Mouse (Mus musculus) 3T3-L1 (cell line): ENCODE measurements around the gene Gm20503.

ENCODE experiments used
- DNase-seq: peaks from one replicate; pipeline ENCODE4 v3.0.0-alpha.2; 2015; ENCODE audit warnings: low read depth, low spot score

Gene Gm20503

DNA sequence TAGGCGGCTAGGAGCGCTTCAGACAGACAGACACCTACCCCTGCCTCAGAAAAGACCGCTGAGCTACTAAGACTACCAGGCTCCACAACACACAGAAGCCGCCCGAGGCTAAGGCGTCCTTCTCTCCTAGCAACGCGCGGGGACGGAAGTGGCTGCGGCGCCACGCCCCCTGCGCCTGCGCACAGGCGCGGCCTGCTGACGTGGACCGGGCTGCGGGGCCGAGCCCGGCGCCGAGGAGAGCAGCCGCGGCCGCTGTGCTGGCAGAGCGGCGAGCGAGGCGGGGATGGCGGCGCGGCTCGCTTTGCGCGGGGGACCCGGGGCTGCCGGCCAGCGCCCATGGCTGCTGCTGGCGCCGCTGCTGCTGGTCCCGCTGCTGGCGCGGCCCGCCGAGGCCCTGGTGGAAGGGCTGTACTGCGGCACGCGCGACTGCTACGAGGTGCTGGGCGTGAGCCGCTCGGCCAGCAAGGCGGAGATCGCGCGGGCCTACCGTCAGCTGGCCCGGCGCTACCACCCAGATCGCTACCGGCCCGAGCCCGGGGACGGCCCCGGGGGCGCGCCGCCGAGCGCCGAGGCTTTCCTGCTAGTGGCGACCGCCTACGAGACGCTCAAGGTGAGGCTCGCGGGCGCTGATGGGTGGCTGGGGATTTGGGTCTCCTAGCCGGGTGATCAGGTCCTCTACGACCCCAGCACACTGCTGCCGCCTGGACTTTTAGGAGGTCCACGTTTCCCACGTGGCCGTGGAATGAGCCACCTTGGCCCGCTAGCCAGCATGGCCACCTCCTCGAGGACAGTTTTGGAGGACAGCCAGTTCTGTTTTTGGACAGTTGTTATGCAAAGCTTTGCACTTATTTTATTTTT is at the start of gene Gm20503:
Gene Gm20503 (plus strand): TSS at position 263 of the 858 bp plus-strand sequence.
- peak; percentile 84 for DNase-seq

DNA sequence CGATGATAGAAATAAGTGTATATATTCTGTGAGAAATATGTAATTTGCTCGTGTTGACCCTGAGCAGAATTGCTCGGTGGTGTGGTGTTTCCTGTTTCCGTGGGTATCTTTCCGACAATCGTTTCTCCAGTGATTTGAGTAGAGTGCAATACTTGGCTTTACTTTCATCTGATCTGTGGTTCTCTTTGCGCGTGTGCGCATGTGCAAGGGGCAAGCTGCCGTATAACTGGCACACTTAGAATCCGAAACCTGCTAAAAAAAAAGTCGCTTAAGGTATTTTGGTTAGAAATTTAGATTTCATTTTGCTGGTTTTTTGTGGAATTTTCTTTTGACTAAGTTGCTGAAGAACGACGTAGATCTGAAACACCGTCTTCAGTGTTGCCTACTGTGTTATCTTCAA is 41.3 kb upstream of the Gm20503 start:
- DNase-seq: no peak

GRCm38 (mm10) chr4:58963271-58963670 is 39.7 kb upstream of the Gm20503 start:
- DNase-seq: no peak

DNA sequence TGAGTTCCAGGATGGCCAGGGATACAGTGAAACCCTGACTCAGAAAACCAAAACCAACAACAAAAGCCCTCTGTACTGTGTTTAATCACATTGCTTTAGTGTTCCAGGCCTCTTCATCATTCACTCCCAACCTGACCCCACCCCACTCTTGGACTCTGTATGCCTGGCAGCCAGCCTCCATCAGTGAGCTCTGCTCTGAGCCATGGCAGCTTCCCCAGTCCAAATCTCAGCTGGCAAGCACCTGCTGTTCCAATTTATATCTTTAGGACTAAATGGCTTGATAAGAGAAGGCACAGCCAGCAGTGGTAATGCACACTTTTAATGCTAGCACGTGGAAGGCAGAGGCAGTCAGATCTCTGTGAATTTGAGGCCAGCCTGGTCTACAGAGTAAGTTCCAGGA is 37.9 kb upstream of the Gm20503 start:
- no peak for DNase-seq

DNA sequence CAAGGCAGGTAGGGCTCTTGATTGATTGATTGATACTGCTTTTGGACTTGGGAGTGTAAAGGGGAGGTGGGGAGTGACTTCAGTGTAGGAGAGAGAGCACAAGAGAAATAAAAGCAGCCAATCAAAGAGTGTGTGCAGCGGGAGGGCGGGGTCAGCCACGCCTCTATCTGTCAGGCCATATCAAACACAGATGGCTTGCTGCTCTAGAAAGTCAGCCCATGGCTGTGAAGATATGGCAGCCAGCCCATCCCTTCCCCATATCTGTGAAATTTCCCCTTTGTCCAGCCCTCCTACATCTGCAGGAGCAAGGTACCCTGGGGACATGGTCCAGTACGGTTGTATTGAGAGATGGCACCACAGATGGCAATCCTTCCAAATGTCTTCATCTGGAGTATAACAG is 32.3 kb upstream of the Gm20503 start:
- DNase-seq: no peak

GRCm38 (mm10) chr4:58975711-58976110 is 27.3 kb upstream of the Gm20503 start:
- DNase-seq: no peak

DNA sequence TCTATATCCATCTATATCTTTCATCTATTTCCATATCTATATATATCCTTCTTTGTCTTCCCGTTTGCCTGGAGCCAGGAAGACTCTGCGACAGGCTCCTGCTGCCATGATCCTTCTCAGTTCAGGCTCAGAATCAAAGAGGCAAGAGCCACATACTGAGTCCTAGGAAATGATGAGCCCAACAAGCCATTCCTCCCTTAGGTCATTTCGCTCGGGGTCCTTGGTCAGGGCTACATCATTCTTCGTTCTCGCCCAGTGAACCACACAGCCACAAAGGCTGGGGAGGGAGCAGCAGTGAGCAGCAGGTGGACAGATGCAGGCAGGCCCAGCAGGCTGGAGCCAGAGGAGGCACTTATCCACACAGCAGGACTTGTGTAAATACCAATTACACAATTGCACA is 21.6 kb upstream of the Gm20503 start:
- DNase-seq: no peak

DNA sequence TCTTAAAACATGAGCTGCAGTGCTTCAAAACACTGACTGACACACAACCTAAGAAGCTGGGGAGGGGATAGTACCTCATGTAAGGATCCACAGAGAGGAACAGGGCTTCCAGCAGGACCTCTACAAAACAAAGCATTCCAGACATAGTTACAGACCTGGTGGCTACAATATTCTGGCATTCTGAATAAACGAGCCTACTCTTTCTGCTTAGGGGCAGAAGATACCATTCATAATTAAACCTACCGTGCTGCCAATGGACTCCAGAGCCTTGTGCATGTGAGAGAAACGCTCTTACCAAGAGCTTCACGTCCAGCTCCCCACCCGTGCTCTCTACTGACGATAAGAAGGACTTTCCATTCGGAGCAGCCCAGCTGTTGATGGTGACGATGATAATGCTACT is 20.2 kb upstream of the Gm20503 start:
- DNase-seq: no peak

- peak; percentile 79 for DNase-seq
Observed at GRCm38 (mm10) chr4:58985157-58985648, 17.8 kb upstream of the Gm20503 start.

- DNase-seq: peak; percentile 58
Observed at GRCm38 (mm10) chr4:58986540-58987190, 16.3 kb upstream of the Gm20503 start, which contains the start of gene Ptgr1. Ptgr1 (minus strand) TSS chr4:58987119.

- DNase-seq: no peak
Observed at GRCm38 (mm10) chr4:58989303-58989898, 13.6 kb upstream of the Gm20503 start.

DNA sequence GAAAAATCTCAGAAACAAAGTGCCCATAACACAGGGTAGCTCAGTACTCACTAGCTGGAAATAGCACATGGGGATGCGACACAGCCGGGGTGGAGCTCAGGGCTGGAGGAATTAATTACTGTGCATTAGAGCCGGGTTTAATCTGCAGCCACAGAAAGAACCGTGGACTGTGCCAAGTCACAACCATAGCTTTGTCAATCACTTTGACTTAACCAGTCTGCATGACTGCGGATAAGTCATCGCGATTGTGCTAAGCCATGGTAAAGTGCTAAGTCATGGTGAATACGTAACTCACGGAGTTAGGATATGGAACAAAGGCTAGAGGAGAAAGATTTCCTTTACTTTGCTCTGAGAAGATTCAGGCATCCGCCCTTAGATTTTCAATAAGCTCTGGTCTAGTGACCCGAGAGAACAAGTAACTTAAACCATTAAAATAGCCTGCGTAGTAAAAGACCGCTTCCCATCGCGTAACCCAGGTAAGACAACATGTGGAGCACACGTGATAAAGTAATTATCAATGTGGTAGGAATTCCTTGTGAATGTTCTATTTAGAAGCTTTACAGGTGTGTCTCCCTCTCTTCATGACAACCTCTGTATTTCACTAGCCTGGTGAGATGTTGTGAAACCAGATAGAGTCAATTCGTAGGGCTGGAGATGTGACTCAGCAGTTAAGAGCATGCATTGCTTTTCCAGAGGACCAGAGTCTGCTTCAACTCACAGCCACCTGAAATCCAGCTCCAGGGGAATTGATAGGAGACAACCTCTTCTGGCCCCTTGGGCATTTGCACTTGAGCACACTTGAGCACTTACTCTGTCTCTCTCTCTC is 12.2 kb upstream of the Gm20503 start:
- no peak for DNase-seq

- DNase-seq: no peak
Observed at GRCm38 (mm10) chr4:58992195-58992594, 10.8 kb upstream of the Gm20503 start.

DNA sequence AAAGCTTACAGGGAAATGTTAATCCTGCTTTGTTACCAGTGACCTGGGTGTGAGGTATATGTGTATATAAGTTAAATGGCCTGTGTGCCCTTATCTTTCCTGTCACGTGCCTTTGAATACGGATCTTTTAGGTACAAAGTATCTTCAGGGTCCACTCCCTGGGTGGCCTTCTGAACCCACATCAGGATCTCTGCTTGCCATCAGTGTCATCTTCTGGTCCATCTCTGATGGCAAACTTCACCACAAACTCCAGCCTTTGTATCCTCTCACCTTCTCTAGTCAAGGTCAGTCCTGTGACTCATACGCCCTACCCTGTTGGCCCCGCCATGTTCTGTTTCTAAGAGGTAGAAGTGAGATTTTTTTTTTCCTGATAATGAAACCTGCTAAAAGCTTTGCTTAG is 8.2 kb upstream of the Gm20503 start, which contains the start of gene Dnajc25:
Gene Dnajc25 (plus strand): TSS at position 301 of the 400 bp plus-strand sequence.
- no peak for DNase-seq

- DNase-seq: no peak
Observed at GRCm38 (mm10) chr4:58995251-58995693, 7.7 kb upstream of the Gm20503 start.

- no peak for DNase-seq
Observed at GRCm38 (mm10) chr4:58997081-58997480, 5.9 kb upstream of the Gm20503 start.

DNA sequence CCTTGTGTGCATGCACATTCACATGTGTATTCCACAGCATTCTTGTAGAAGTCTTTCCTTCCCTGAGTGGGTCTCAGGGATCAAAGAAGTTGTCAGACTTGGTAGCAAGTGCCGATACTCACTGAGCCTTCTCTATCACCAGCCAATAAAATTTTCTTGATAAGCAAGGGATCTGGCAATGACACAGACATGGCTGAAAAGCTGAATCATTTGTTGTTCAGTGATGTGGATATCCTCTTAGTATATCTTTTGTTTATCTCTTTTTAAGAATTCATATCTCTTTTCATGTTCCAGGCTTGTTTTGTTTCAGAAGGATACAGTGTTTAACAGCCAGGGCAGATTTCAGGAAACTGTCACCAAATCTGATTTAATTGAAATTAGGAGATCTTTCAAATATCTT is 4.3 kb upstream of the Gm20503 start:
- DNase-seq: no peak

GRCm38 (mm10) chr4:58999686-59000085 is 3.3 kb upstream of the Gm20503 start:
- DNase-seq: peak; percentile 85

GRCm38 (mm10) chr4:59000614-59001013 is 2.4 kb upstream of the Gm20503 start:
- DNase-seq: peak; percentile 69

GRCm38 (mm10) chr4:59003806-59004200 is 793 bp downstream of the Gm20503 start:
- DNase-seq: no peak

DNA sequence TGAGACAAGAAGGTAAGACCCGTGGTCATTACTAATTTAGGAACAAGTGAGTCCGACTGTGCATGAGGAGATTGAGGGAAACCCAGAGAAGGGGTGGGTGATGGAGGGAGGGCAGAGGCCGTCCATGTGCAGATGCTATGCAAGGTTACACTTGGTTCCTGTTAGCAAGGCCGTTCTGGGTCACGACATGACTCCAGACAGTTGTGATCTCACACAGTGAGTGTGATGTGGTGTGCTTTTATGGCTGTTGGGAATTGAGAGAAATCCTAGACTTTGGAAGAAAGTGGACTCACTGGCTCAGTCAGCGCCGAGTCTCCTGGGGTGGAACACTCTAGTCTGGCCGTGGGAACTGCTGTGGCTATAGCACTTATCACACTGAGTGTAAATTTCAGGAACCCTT is 3.2 kb downstream of the Gm20503 start:
- DNase-seq: no peak
